Mouse (Mus musculus) lung, postnatal 36 days (tissue): ENCODE results near the gene Smco4.
"Not testable (repeated sequence)": the region's sequence is repeated elsewhere in the genome, so short reads cannot be mapped to it uniquely, and the experiment has no call there.

ENCODE experiments used
- DNase-seq: peaks from one replicate; pipeline ENCODE4 v3.0.0; 2022; ENCODE audit warnings: mixed read lengths

Gene Smco4

DNA sequence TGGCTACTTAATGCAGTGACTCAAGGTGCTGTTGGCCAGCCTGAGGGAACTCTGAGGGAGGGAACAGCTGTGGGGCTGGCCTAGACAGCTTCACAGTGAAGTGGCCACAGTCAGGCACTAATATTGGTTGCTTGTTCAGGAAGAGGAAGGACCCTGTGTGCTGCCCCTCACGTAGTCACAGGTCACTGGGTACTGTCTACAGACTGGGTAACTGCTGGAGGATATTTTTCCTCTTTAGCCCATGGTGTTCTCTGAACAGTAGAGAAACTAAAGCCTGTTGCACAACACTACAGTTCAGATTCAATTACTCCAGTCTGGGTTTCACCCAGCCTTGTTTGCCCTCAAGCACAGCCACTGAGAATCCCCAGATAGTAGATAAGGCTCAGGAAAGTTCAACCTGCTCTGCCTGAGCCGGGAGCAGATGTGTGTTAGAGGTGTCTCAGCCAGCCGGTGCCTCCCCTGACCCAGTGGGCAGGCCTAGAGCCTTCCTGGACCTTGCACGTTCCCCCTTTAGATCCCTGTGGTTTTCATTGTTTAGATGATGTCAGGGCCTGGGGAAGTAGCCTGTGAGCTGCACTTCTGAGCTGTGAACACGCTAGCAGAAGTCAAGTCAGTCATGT, 48.6 kb downstream of the Smco4 start:
- no peak for DNase-seq

DNA sequence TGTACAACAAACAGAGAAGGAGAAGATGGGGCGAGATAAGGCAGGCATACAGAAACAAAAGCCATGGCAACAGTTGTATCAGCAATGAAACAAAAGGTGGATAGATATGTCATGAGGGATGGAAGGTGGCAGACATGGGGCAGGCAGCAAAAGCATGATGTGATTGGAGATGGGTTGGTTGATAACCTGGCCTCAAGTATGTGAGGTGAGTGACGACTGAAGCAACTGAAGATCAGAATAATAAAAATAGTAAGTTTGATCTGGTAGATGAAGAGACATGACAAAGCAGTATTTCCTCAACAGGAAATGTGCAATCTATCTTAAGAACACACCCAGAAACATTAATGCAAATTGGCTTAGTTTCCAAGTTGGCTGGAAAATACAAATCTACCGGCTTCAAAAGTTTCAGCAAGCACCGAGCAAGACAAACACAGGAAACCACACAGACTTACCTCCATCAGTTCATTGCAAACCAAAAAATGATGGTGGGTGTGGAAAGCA, 57.3 kb downstream of the Smco4 start:
- no peak for DNase-seq

DNA sequence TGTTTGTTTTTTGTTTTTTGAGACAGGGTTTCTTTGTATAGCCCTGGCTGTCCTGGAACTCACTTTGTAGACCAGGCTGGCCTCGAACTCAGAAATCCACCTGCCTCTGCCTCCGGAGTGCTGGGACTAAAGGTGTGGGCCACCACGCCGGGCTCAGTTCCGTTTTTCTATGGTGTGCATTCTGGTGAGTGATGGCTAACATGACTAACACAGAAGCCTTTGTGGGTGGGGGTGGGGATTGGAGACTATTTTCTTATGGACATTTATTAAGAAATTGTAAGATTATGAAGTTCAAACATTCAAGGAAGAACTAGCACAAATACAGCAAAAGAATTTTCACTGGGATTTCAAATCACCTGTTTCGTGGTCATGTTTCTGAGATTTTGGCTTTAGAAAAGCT, 57.8 kb downstream of the Smco4 start:
- not testable (repeated sequence) for DNase-seq

DNA sequence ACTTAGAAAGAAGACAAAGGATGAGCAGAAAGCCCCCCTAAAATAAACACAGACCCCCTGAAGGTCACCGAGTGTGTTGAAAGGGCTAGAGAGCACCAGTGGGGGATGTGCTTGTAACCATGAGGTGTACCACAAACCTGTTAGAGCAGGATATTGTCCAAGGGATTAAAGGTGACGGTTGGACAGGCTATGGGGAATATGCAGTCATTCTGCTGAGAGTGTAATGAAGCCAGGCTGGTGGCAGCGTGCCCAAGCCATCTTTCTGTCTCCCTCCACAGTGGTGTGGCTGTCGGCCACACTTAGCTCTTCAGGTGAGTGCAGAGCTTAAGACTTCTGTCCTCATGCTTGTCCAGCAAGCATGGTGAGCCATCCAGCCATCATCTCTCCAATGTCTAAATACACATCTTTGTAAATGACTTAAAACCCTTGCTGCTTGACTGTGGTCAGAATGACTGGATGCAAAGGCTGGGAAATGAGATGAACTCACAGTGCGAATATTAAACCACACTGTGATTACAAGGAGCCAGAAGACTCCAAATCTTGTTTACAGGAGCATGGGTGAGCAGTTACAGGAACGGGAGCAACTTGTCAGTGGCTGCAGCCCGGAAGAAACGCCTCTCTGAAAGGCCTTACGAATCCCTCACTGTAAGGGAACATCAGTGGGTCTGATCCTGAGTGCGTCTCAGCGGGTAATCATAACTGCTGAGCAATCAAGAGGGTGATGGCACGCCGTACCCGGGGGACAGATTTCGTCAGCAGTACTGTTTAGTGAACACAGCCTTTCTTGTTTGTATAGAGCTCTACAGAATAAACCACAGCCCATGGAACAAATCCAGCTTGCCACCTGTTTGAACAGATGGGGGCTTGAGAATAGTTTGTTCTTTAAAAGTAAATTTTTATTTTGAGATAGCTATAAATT, 59.0 kb downstream of the Smco4 start:
- DNase-seq = no peak

DNA sequence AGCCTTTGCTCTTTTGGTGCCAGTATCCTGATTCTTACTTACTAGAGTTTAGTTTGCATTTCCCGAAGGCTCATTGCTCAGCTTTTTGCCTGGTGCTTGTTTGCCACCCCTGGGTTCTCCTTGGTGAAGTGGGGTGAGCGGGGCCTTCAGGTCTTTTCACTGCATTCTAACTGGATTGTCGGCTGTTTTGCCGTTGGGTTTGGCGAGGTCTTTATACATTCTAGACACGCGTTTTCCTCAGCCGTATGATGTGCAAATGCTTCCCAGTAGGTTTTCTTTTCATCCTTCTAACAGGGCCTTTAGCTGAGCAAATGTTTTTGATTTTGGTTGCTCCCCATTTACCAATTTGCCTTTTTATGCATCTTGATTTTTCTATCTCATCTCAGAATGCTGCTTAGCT, 60.1 kb downstream of the Smco4 start:
- no peak for DNase-seq

DNA sequence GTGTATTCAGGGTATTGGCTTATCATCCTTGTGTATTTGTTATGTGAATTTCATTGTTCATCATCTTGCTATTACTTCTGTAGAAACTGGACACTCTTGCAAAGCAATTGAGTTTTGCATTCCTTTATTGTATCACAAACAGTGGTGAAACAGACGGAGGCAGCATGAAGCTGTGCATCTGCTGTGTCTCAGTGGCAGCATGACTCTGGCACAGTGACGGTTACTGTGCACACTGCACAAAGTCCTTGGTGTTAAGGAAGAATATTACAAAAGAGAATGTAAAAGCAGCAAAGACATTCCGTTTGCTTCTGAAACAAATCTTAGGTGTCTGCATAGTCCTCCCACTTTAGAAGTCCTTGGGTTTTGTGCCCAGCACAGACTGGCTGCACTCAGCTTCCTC, 67.2 kb downstream of the Smco4 start:
- DNase-seq = no peak

DNA sequence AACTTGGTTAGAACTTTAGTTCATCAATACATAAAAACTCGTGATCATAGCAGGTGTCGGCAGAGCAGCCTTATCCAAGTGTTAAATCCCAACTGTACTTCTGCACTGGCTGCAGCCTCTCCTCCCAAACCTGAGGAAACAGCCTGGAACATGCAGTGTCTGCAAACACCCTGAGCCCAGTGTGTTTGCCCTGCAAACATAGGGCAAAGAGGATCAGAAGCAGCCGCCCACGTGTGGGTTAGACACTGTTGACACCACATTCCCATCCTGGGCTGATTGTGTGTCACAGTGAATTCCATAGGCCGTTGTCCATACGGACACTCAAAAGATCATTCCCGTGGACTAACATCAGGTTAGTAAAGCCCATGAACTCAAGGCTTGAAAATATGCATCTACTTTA, 69.1 kb downstream of the Smco4 start:
- DNase-seq = no peak

DNA sequence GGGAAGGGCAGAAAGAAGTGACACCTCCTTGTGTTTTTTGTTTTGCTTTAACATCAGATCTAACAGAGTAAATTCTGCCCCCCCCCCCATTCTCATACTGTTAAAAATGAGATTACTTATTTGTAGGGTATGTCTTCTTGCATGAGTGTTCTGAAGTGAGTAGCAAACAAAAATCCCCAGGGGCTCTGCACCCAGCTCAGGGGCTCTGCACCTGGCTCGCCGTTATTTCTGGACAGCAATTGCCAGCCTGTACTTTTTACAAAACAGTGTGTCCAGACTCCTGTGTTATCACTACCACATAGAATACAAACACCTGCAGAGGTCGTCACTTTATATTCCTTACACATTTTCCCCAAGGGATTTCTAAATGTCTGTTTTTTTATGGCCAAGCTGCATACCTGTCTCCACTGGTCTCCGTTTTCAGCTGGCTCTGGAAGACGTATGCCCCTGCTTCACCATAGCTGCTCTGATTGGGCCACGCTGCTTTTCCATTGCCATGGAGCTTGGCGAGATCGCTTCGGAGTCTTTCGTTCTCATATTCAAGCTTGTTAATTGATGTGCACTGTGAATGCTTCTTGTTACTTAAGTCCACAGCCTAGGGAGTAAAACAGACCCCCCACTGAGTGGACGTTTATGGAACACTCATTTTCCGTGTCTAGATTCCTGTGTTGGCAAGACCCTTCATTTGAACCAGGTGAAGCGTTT, 81.7 kb downstream of the Smco4 start:
- DNase-seq = no peak

DNA sequence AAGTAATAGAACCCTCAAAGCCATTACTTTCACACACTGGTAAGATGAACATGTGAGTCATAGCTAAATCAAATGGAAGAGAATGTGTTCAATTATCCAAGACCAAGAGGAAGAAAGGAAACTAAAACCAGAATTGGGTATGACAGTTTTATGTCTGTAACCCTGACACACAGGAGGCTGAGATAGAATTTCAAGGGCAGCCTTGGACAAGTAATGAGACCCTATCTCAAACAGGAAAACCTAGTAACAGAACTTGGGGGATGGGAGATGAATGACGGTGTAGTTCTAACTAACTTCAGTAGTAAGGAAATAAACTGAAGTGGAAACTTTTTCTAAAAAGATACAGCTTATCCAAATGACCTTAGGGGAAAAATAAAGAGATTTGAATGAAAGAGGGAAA, 85.2 kb downstream of the Smco4 start:
- no peak for DNase-seq

DNA sequence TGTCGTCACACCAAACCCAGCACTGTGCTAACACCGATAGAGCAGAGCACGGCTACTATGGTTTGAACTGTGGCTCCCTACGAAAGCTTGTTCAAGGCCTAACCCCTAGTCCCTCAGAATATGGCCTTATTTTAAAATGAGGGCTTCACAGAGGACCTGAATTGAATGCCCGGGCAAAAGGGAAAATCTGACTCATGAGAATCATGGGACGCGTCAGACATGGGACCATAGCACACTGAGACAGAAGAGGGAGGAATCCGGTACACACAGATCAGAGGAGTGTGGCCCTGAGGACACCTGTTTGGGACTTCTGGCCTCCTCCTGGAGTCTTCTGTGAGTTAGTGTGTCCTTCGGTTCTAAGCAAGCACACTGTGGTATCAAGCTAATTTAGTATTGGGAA, 85.7 kb downstream of the Smco4 start:
- no peak for DNase-seq

DNA sequence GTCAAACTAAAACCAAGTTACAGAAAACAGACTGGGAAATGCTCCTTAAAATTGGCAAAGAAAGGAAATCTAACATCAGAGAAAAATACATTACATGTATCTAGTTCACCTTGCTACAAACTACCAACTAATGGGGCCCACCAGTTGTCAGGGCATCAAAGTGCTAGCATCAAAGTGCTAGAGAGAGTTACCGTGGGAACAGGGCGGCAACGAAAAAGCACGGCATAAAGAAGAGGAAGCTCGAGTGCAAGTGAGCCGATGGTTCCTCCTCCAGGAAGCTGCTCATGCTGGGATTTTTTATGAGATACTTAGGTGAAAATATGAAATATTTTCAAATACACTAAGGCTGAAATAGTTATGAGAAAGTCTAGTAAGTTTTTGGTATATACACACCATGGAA, 86.9 kb downstream of the Smco4 start:
- no peak for DNase-seq

DNA sequence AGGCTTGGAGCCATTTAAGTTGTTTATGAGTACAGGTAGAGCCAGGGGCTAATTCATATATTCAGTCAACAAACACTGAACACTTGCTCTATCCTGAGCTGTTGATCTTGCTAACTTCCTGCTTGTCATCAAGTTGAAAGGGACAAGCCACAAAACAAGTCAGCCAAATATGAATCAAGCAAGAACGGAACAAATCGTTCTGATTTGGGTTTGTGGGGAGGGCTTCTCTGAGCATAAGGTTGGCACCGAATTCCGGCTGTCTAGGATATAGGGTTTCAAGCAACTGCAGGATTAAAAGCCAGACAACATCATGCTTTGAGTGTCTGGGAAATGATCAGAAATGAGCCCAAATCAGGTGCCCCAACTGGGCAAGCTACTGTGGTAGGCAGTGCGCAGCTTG, 88.8 kb downstream of the Smco4 start:
- DNase-seq = no peak

DNA sequence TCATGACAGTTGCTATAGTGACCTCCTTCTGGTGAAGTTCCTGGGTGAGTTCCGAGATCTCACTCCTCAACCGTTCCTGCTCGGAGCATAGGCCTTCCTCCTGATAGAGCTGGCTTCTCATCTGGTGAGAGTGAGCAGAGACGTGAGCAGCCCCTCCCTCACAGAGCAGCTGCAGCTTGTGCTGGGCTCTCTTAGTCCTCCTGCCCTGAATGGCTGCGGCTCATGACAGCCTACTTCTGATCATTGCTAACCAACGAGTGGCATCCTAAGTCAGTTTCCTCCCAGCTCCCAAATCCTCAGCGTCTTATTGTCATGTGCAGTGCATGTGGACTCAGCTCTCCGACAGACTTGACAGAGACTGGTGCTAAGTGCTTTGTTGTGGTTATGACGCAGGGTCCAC, 91.0 kb downstream of the Smco4 start:
- no peak for DNase-seq

DNA sequence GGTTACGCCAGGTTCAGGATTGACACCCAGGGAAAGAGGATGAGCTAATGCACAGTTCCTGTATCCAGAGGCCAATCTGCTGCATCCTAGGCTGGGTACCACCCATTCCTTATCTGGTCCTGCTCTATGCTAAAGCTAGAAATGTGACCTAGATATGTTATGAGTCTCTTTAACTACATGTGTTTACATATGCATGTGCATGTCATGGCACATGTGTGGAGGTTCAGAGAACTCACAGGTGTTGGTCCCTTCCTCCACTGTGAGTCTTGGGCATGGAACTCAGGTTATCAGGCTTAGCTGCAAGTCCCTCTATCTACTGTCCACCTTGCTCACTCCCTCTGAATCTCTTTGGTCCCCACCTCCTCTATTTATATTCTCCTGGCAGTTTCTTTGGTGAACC, 92.7 kb downstream of the Smco4 start:
- no peak for DNase-seq

DNA sequence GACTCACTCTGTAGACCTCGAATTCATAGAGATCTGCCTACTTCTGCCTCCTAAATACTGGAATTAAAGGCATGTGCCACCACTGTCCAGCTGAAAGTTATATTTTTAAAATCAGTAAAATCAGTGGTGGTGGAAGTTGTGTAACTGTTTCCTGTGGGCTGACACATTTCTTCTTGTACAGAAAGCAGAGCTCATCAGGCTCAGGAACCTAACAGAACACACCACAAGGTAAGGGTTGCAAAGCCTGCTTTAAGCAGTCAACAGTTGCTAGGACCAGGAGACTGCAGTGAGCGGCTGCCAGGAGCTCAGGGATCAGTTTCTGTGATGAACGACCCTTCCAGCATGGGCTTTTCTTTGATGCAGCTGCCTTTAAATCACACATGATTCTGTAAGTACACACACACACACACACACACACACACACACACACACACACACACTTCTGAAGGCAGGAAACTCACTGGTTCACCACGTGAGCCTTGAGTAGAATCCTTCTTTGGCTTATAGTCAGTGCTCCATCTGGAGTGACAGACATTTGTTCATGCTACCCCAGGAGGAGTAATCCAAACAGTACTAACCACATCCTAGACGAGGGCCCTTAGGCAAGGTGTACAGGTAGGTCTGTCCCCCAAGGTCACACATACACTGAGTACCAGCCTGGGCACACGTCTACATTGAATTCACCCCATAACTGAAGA, 94.1 kb downstream of the Smco4 start:
- DNase-seq = no peak

DNA sequence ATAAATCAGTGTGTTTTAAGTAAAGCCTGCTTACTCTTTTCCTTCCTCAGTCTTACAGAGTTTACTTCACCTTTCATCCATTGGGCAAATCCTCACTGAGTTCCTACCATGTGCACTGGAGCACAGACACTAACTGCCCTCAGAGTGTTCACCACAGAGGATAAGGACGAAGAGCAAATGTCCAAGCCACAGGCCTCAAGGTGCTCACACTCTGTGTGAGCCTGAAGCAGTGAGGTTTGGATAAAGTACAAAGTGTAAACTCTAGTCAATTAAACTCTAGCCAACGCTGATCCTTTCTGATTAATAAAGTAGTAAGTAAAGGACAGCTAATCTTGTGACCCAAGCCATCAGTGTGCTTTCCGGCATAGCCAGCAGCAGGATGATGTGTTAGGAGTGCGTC, 100.9 kb downstream of the Smco4 start:
- DNase-seq = no peak
